Mouse (Mus musculus) adrenal gland, adult (tissue): Measurements from ENCODE around the gene Gm21969.
A peak's percentile ranks its signal among the peaks of the same experiment; 100 is the strongest.

Experiments used
- DNase-seq, 2 experiments: peaks; one replicate each; pipeline ENCODE4 v3.0.0; 2022 to 2023; ENCODE audit warnings: low spot score in 1 of 2; ENCODE audit not compliant: inconsistent age in 2 of 2

Gm21969 gene

DNA sequence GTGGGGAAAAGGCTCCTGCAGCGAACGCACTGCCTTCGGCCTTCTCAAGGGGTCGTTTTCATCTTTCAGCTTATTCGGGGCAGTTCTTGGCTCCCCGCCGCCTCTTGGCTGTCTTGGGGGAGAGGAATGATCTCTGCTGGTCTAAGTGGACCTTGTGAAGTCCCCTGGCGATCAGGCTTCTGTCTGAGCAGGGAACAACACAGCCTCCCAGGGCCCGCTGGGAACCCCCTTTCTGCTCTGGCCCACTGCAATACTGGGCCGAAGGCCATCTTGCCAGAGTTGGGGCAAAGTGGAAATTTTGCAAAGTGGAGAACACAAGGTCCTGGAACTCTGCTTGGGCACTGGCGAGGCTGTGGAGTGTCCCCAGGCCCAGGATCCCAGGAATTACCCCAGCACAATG lies 18.3 kb upstream of the Gm21969 start:
- DNase-seq, result peak; percentile 34 to 68

- DNase-seq, result peak; percentile 60 to 78
Observed at GRCm38 (mm10) chr4:139585713-139586112, 17.3 kb upstream of the Gm21969 start.

DNA sequence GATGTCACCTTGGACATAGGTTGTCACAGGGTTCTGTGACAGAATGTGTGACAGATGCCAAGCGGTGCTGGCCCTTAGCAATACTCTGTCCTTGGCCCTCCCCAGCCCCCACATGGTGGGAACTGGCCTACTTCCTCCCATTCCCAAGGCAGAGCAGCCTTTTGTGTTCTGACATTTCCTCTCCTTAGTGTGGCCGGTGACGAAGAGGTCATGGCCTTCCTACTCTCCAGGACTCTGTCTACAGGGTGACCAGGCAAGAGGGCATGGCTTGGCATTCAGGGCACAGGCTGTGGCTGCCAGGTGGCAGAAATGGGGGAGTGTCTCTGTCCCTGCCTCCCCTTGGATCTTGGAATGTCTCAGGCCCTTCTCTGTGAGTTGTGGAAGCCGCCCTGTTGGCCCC lies 15.6 kb upstream of the Gm21969 start:
- peak; percentile 67 to 84 for DNase-seq

DNA sequence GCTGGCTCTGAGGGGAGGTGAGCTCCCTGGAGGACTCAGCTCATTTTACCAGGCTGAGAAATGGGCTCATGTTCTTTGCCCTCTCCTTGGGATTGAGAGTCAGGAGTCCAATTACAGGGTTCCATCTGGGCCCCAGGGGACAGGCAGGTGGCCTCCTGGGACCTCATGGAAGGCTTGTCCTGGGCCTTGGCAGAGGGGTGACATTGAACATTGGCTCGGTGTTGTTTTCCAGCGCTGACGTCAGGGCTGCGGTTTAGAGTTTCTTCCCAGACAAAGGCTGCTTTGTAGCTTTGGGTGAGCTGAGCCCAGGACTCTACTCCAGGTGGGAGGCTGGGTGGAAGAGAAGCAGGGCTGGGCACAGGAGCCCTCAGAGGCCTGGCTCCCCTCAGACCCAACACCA lies 15.2 kb upstream of the Gm21969 start:
- DNase-seq, result peak; percentile 60 to 81

- no peak for DNase-seq
Observed at GRCm38 (mm10) chr4:139589351-139590027, 13.5 kb upstream of the Gm21969 start.

- no peak for DNase-seq
Observed at GRCm38 (mm10) chr4:139590446-139590845, 12.5 kb upstream of the Gm21969 start.

GRCm38 (mm10) chr4:139592895-139593294 lies 10.1 kb upstream of the Gm21969 start:
- no peak for DNase-seq

GRCm38 (mm10) chr4:139593383-139593782 lies 9.6 kb upstream of the Gm21969 start:
- no peak for DNase-seq

- DNase-seq, result no peak
Observed at GRCm38 (mm10) chr4:139594062-139594461, 8.9 kb upstream of the Gm21969 start.

DNA sequence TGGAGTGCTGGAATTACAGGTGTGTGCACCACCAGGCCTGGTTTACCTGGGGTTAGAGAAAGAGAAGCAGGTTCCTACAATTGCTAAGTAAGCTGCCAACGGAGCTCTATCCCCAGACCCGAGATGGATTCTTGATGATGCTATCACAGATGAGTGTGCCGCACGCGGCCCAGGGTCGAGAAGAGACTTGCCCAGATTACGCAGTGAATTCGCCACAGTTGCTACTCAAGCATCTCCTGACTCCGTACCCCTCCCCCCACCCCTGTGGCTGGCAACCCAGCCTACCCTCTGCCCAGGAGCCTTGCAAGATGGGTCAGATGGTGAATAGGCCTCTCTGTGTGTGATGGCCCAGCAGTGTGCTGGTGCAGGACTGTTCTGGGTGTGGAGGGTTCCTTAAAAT lies 6.3 kb upstream of the Gm21969 start:
- no peak for DNase-seq

- no peak for DNase-seq
Observed at GRCm38 (mm10) chr4:139597286-139598284, 5.4 kb upstream of the Gm21969 start.

DNA sequence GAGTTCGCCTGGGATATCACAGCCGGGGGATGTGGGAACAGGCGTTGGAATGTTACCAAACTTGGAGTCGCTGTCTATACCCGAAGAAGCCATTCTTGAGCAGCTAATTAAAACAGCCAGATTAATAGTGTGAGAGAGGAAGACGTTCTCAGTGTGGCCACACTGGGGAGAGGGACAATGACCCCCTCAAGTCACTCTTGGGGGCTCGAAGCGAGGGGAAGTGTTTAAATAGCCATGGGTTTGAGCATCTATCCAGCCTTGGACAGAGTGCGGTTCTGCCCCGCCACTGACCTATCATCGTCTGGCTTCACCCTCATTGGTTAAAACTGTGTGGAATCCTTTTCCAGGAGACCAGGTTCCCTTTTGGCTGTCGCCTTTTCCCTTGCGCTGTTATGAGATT lies 4.6 kb upstream of the Gm21969 start:
- peak in 1 of 2 experiments; percentile 70 for DNase-seq

DNA sequence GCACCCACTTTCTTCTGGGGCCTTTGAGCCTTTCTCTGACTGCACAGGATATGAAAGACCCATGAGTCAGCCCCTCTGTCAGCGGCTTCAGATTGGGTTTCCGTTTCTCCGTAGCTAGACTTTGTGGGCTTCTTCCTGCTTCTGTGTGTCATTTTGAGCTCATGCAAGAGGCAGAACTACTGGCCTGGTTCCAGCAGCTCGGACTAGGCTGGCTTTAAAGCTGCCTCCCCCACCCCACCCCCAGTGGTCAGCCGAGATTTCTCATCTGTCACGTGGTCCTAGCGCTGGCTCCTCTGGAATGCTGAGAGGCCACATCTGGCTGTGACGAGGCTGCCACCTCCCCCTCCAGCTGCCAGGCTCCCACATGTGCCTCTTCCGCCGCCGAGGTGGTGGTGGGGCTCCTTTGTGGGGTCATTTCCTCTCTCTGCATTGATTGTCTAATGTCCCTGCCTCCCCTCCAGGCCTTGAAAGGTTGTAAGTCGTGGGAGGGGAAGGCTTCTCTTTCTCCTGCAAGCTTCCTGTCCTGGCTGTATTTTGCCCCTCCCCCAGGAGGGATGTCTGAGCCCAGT lies 4.0 kb upstream of the Gm21969 start:
- DNase-seq, result peak; percentile 94 to 97

GRCm38 (mm10) chr4:139601519-139602356 lies 1.2 kb upstream of the Gm21969 start:
- peak; percentile 72 to 81 for DNase-seq

GRCm38 (mm10) chr4:139605216-139605615 lies 2.2 kb downstream of the Gm21969 start:
- DNase-seq, result no peak

GRCm38 (mm10) chr4:139606732-139607131 lies 3.7 kb downstream of the Gm21969 start:
- peak in 1 of 2 experiments; percentile 54 for DNase-seq

- DNase-seq, result no peak
Observed at GRCm38 (mm10) chr4:139608975-139609374, 6.0 kb downstream of the Gm21969 start.

- no peak for DNase-seq
Observed at GRCm38 (mm10) chr4:139610954-139611353, 8.0 kb downstream of the Gm21969 start.

GRCm38 (mm10) chr4:139611542-139611953 lies 8.6 kb downstream of the Gm21969 start:
- peak; percentile 76 to 93 for DNase-seq

GRCm38 (mm10) chr4:139614524-139615260 lies 11.7 kb downstream of the Gm21969 start:
- no peak for DNase-seq
